Mouse (Mus musculus): ENCODE data around the gene Nav2. TPM values are rescaled to one million over a fixed set of nuclear protein-coding genes. Genes with fewer than 3 reads are reported as not detected.

The Nav2 gene
- polyA plus RNA-seq, 1 experiment from 2014 or later, result 4.1 TPM

DNA sequence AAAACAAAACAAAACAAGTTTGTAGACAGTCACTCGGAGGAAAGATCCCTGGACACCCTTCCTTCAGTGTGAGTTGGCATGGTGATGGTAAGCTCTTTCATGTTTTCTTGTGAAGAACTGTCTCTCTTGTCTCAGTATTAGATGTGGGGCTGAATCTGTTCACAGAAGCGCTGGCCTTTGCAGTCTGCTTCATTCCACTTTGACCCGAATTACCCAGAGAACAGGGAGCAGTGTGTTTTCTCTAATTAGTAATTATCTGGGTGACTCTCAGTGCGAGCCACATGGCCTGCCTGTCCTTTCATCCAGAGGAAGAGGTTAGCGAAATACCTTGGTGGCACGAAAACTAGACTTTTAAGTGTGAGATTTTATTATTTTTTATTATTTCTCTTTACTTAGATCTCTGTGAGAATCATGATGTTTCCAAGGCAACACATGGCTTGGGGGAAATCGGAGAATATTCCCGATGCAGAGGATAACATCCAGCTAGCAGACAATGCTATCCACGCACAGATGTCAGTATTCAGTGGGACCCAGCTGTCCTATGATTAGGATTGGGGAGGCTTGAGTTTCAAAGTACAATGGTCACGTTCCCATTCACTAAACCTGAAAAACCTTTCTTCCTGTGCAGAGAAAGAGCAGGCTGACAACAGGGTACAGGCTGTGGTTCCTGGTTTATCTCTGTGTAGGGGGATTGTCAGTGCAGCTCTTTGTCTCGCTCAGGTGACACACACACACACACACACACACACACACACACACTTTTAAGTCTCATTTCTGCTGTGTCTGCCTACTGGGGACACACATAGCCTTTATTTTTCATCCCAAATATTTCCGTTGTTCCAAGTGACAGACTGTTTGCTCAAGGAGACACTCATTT, 6.4 kb downstream of the Nav2 start:
- no peaks in the 10 kb centered on the region for H3K36me3 ChIP-seq (ENCODE audit: control insufficient read depth, insufficient read depth)
- H3K27ac ChIP-seq (ENCODE audit: low read length), result no peak overlapping the region
- no peak overlapping the region for H3K9ac ChIP-seq (ENCODE audit: low read depth, low read length)
- H3K27me3 ChIP-seq (ENCODE audit: control insufficient read depth, insufficient read depth, low read depth, low read length), result no peaks in the 10 kb centered on the region
- H3K4me1 ChIP-seq (ENCODE audit: control insufficient read depth, low read depth, low read length), result no peaks in the 10 kb centered on the region
- no peak overlapping the region for H3K4me2 ChIP-seq (ENCODE audit: low read depth, low read length)
- no peaks in the 10 kb centered on the region for H3K9me3 ChIP-seq (replicated peaks; ENCODE audit: control insufficient read depth, low read length)
- no peak for ATAC-seq (ENCODE audit: low read depth)
- H3K4me3 ChIP-seq (ENCODE audit: low read depth, low read length), result no peak overlapping the region
- 58% methylated on average over 12 of the region's 12 CpGs for WGBS (ENCODE audit: insufficient replicate concordance)

DNA sequence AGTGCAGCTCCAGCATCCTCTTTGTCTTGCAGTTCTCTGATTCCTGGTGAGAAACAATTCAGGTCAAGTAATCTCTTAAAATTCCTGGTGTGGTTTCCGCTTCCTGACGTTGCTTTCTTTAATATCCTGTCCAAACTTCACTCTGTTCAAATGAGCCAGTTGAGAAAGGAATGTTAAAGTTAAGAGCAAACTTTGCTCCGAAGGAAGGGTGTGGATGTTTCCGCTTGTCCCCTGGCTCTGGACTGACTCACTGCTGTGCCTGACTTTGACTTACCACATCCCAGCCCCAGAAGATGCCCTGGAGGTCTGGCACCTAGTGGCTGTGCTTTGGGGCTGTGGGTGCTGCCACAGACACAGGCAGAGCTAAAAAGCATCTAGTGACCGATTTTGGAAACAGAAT, 8.9 kb downstream of the Nav2 start:
- H3K4me2 ChIP-seq (ENCODE audit: low read depth, low read length), result no peak overlapping the region
- H3K36me3 ChIP-seq (ENCODE audit: control insufficient read depth, insufficient read depth), result no peaks in the 10 kb centered on the region
- no peaks in the 10 kb centered on the region for H3K27me3 ChIP-seq (ENCODE audit: control insufficient read depth, insufficient read depth, low read depth, low read length)
- H3K4me1 ChIP-seq (ENCODE audit: control insufficient read depth, low read depth, low read length), result no peaks in the 10 kb centered on the region
- H3K9ac ChIP-seq (ENCODE audit: low read depth, low read length), result no peak overlapping the region
- WGBS (ENCODE audit: insufficient replicate concordance), result 30% methylated on average over 5 of the region's 5 CpGs
- no peak for ATAC-seq (ENCODE audit: low read depth)
- no peak overlapping the region for H3K4me3 ChIP-seq (ENCODE audit: low read depth, low read length)
- no peaks in the 10 kb centered on the region for H3K9me3 ChIP-seq (replicated peaks; ENCODE audit: control insufficient read depth, low read length)
- H3K27ac ChIP-seq (ENCODE audit: low read length), result no peak overlapping the region

DNA sequence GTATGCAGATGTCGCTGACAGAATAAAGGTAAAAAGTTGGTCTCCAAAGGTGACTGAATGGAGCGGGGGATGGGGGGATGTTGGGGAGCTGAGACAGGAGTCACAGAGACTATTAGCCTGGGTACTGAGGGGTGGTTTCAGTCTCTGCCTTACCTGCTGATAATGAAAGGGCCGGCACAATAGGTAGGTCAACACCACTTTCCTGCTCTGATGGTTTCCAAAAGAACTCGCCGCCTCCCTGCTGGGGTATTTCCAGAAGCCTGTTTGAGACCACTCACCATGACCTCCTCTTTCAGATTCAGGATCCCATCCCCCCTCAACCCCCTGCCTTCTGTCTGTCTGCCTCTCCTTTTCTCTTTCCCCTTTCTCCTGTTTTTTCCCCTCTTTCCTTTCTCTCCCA, 9.5 kb downstream of the Nav2 start:
- Histone ChIP-seq H3K9me3 (replicated peaks; ENCODE audit: control insufficient read depth, low read length) (no peaks in the 10 kb centered on the region), H3K27ac (ENCODE audit: low read length) (no peak overlapping the region), H3K36me3 (ENCODE audit: control insufficient read depth, insufficient read depth) (no peaks in the 10 kb centered on the region), H3K4me1 (ENCODE audit: control insufficient read depth, low read depth, low read length) (no peaks in the 10 kb centered on the region), H3K4me3 (ENCODE audit: low read depth, low read length) (no peak overlapping the region), H3K27me3 (ENCODE audit: control insufficient read depth, insufficient read depth, low read depth, low read length) (no peaks in the 10 kb centered on the region), H3K4me2 (ENCODE audit: low read depth, low read length) (no peak overlapping the region), H3K9ac (ENCODE audit: low read depth, low read length) (no peak overlapping the region)
- ATAC-seq (ENCODE audit: low read depth), result no peak
- 52% methylated on average over 5 of the region's 5 CpGs for WGBS (ENCODE audit: insufficient replicate concordance)

DNA sequence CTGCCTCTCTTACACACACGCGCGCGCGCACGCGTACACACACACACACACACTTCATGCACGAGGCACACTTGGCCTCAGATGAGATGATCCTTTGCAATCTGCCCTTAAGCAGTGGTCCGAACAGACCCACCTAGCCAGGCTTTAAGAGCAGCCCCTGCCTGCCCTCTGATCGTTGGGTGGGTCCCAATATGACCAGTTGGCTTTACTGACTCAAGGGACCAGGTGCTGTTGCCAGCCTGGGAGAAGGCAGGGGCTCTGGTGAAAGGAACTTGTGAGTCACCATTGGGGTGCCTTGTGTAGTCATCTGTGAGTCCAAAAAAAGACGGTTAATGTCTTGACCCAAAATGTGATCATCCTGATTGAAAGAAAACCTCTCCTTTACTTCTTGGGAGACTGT, 9.9 kb downstream of the Nav2 start:
- 67% methylated on average over 11 of the region's 11 CpGs for WGBS (ENCODE audit: insufficient replicate concordance)
- no peak overlapping the region for H3K4me2 ChIP-seq (ENCODE audit: low read depth, low read length)
- H3K36me3 ChIP-seq (ENCODE audit: control insufficient read depth, insufficient read depth), result no peaks in the 10 kb centered on the region
- H3K4me3 ChIP-seq (ENCODE audit: low read depth, low read length), result no peak overlapping the region
- no peak for ATAC-seq (ENCODE audit: low read depth)
- H3K27me3 ChIP-seq (ENCODE audit: control insufficient read depth, insufficient read depth, low read depth, low read length), result no peaks in the 10 kb centered on the region
- no peaks in the 10 kb centered on the region for H3K4me1 ChIP-seq (ENCODE audit: control insufficient read depth, low read depth, low read length)
- H3K27ac ChIP-seq (ENCODE audit: low read length), result no peak overlapping the region
- H3K9me3 ChIP-seq (replicated peaks; ENCODE audit: control insufficient read depth, low read length), result no peaks in the 10 kb centered on the region
- H3K9ac ChIP-seq (ENCODE audit: low read depth, low read length), result no peak overlapping the region

DNA sequence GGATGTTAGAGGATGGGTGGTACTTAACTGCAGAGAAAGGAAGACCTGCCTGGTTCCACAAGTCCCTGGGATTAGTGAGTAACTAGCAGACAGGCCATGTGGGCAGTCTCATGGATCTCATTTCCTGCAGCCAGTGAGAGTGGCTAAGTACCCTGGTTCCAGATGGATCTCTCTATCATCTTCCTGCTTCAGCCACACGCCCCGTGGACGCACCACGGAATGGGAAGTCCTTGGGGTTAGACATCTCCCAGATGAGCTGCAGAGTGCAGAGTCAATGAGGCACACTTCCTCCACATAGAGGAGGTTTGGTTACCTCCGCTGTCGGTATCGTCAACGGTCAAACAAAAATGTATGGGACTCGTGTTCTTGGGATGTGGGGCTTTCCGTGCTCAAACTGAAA, 15.1 kb downstream of the Nav2 start:
- Histone ChIP-seq H3K9me3 (replicated peaks; ENCODE audit: control insufficient read depth, low read length) (no peaks in the 10 kb centered on the region), H3K4me3 (ENCODE audit: low read depth, low read length) (no peak overlapping the region), H3K4me2 (ENCODE audit: low read depth, low read length) (no peak overlapping the region), H3K27me3 (ENCODE audit: control insufficient read depth, insufficient read depth, low read depth, low read length) (no peaks in the 10 kb centered on the region), H3K4me1 (ENCODE audit: control insufficient read depth, low read depth, low read length) (no peaks in the 10 kb centered on the region), H3K9ac (ENCODE audit: low read depth, low read length) (no peak overlapping the region), H3K27ac (ENCODE audit: low read length) (no peak overlapping the region), H3K36me3 (ENCODE audit: control insufficient read depth, insufficient read depth) (no peaks in the 10 kb centered on the region)
- no peak for ATAC-seq (ENCODE audit: low read depth)
- WGBS (ENCODE audit: insufficient replicate concordance), result 16% methylated on average over 10 of the region's 10 CpGs

DNA sequence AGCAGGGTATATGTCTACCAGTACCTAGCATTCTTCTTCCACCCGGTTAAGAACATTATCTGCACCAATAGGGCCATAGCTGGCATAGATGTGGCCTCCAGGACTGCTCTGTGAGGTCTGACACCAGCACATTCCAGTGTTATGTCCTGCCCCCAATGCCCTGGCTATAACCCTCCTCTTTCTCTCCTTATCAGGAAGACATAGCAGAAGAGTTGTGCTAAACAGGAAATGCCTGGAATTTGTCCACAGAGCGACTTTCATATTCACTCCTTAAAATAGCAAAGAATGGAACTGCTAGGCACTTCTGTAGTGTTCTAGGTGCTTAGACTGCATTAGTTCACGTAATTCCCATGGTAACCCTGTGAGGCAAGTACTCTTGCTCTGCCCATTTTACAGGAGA, 16.7 kb downstream of the Nav2 start:
- H3K4me2 ChIP-seq (ENCODE audit: low read depth, low read length), result no peak overlapping the region
- no peaks in the 10 kb centered on the region for H3K27me3 ChIP-seq (ENCODE audit: control insufficient read depth, insufficient read depth, low read depth, low read length)
- H3K9me3 ChIP-seq (replicated peaks; ENCODE audit: control insufficient read depth, low read length), result no peaks in the 10 kb centered on the region
- WGBS (ENCODE audit: insufficient replicate concordance), result 49% methylated on average over 3 of the region's 3 CpGs
- H3K27ac ChIP-seq (ENCODE audit: low read length), result no peak overlapping the region
- H3K9ac ChIP-seq (ENCODE audit: low read depth, low read length), result no peak overlapping the region
- H3K4me3 ChIP-seq (ENCODE audit: low read depth, low read length), result no peak overlapping the region
- H3K36me3 ChIP-seq (ENCODE audit: control insufficient read depth, insufficient read depth), result no peaks in the 10 kb centered on the region
- H3K4me1 ChIP-seq (ENCODE audit: control insufficient read depth, low read depth, low read length), result no peaks in the 10 kb centered on the region
- ATAC-seq (ENCODE audit: low read depth), result peak; percentile 41; the same call in 1 of the 2 replicates

DNA sequence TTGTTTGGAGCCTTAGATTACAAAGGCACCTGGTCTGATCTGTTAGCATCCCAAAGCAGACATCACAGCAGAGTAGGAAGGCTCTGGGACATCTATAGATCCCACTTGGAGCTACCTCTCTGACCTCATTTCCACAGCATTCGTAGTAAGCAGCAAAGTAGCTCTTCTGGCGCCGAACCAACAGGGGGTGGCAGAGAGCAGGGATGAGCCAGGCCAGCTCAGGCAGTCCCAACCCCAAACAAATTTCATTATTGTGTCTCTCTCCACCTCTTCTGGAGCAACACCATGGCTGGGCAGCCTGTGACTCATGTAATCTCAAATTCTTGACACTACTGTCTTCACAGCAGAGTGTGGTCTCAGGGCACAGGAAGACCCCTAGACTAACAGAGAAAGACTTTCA, 19.8 kb downstream of the Nav2 start:
- Histone ChIP-seq H3K36me3 (ENCODE audit: control insufficient read depth, insufficient read depth) (no peaks in the 10 kb centered on the region), H3K27ac (ENCODE audit: low read length) (no peak overlapping the region), H3K9me3 (replicated peaks; ENCODE audit: control insufficient read depth, low read length) (no peaks in the 10 kb centered on the region), H3K27me3 (ENCODE audit: control insufficient read depth, insufficient read depth, low read depth, low read length) (no peaks in the 10 kb centered on the region), H3K4me3 (ENCODE audit: low read depth, low read length) (no peak overlapping the region), H3K9ac (ENCODE audit: low read depth, low read length) (no peak overlapping the region), H3K4me2 (ENCODE audit: low read depth, low read length) (no peak overlapping the region), H3K4me1 (ENCODE audit: control insufficient read depth, low read depth, low read length) (no peaks in the 10 kb centered on the region)
- peak; percentile 32; the same call in 1 of the 2 replicates for ATAC-seq (ENCODE audit: low read depth)
- WGBS (ENCODE audit: insufficient replicate concordance), result 5% methylated on average over 3 of the region's 3 CpGs

DNA sequence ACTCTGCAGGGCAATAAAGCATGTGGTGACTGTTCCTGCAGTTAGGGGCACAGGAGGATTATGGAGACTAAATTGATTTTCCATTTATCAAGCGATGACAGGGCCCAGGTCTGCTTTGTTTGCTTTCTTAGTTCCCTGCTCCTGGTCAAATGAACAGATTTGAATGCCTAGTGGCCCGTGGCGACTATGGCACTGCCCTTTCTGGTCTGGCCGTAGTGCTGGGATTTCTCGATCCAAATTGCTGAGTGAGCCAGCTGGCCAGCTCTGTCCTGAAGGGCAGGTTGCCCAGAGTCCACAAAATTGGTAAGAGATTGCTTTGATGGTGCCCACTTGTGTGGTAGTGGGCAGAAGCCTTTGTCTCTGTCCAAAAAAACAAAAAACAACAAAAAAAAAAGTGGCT, 21.9 kb downstream of the Nav2 start:
- no peak overlapping the region for H3K27ac ChIP-seq (ENCODE audit: low read length)
- ATAC-seq (ENCODE audit: low read depth), result no peak
- WGBS (ENCODE audit: insufficient replicate concordance), result 55% methylated on average over 5 of the region's 5 CpGs
- H3K9ac ChIP-seq (ENCODE audit: low read depth, low read length), result no peak overlapping the region
- H3K27me3 ChIP-seq (ENCODE audit: control insufficient read depth, insufficient read depth, low read depth, low read length), result no peaks in the 10 kb centered on the region; the same call in 1 of the 2 replicates
- no peak overlapping the region for H3K4me2 ChIP-seq (ENCODE audit: low read depth, low read length)
- H3K9me3 ChIP-seq (replicated peaks; ENCODE audit: control insufficient read depth, low read length), result no peaks in the 10 kb centered on the region
- H3K4me3 ChIP-seq (ENCODE audit: low read depth, low read length), result no peak overlapping the region
- no peaks in the 10 kb centered on the region for H3K36me3 ChIP-seq (ENCODE audit: control insufficient read depth, insufficient read depth)
- no peaks in the 10 kb centered on the region for H3K4me1 ChIP-seq (ENCODE audit: control insufficient read depth, low read depth, low read length)

DNA sequence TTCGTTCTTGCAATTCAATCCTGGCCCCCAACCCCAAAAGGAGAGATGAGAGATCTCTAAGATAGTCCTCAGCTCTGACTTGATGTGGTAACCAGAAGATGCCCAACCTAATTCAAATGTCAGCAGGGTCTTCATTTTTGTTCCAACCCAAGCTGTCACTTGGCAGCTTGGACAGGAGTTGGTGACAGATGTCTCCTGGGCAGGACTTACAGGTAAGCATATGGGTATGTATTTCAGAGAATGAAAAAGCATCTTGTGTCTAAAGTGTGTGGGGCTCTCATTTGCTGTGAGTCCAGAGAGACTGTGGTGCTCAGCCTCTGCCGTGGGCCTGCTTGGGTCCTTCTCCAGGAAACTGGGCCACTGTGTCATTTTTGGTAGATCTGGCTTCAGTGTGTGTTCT, 23.6 kb downstream of the Nav2 start:
- no peaks in the 10 kb centered on the region; the same call in 1 of the 2 replicates for H3K27me3 ChIP-seq (ENCODE audit: control insufficient read depth, insufficient read depth, low read depth, low read length)
- no peak overlapping the region for H3K4me2 ChIP-seq (ENCODE audit: low read depth, low read length)
- ATAC-seq (ENCODE audit: low read depth), result no peak
- WGBS (ENCODE audit: insufficient replicate concordance), result 45% methylated on average over 2 of the region's 2 CpGs
- H3K27ac ChIP-seq (ENCODE audit: low read length), result no peak overlapping the region
- H3K4me1 ChIP-seq (ENCODE audit: control insufficient read depth, low read depth, low read length), result no peaks in the 10 kb centered on the region
- no peak overlapping the region for H3K9ac ChIP-seq (ENCODE audit: low read depth, low read length)
- H3K9me3 ChIP-seq (replicated peaks; ENCODE audit: control insufficient read depth, low read length), result no peaks in the 10 kb centered on the region
- H3K4me3 ChIP-seq (ENCODE audit: low read depth, low read length), result no peak overlapping the region
- no peaks in the 10 kb centered on the region for H3K36me3 ChIP-seq (ENCODE audit: control insufficient read depth, insufficient read depth)

Measured in liver, embryonic 16.5 days (tissue).